Mouse (Mus musculus) WW6 (cell line): ENCODE measurements at regions not wholly inside any gene's neighbourhood (a gene's known extent, or its start where the extent isn't known, plus 50 kb on each side); places are given as distances from the start of the nearest gene placed in this dataset.

ENCODE experiments used
- DNase-seq: peaks from one replicate; pipeline ENCODE4 v3.0.0-alpha.2; 2013; ENCODE audit warnings: low read depth, low spot score

DNA sequence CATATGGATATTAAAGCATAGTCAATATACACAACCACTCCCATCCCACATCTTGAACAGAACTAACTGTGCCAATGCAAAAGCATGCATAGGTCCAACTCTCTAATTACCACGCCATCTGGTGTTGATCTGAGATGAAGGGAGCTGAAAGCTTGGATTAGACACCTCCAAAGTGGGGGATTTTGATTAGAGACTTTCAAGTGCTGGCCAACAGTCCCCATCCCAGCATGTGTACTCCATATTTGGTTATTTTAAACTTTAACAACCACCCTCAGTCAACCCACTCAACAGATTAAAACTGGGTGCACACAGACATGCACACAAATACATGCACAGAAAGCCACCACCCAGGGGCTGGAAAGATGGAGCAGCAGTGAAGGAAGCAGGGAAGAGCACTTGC, 366.9 kb upstream of the Intu start:
- no peak for DNase-seq

DNA sequence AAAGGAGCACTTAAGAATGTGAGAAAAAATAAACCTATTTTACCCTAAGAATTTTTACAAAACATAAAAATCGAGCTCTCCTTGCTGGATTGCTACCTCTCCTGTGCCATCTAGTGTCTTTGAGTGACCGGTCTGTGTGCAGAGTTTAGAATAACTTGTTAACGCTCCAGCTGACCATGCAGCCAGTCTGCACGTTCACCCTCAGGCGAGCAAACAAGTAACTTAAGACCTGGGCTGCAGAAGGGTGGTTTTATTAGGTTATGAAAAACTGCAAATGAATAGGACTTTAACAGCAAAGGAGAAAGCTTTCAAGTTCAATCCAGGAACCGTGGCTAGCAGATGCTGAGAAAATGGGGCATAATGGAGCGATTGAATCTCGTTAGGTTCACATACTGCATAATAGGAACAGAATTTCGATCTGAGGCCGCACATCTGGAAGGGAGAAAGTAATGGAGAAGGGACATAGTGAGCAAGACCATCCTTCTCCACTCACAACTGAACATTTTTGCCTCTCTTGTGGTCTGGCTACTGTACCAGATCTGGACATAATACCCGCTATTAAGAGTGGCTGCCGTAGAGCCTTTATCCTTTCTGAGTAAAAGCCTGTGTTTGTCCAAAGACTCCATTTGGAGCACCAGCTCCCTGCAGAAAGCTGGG, 363.0 kb upstream of the Intu start:
- DNase-seq: no peak

DNA sequence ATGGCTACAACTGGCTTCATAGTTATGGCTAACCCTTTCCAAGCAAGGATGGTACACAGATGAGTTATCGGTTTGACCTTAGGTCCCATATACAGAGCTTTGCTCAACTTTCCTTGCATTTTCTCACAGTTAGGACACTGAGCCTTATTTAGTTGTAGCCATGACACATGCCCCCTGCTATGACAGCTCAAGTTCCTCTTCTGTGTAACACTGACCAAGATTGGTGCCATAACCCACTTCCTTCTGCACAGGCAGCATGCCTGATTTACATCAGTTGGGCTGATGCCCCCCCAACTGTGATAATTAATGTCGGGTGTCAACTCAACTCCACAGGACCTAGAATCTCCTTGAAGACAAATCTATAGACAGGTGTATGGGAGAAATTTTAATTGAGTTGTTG, 361.5 kb upstream of the Intu start:
- DNase-seq: no peak

DNA sequence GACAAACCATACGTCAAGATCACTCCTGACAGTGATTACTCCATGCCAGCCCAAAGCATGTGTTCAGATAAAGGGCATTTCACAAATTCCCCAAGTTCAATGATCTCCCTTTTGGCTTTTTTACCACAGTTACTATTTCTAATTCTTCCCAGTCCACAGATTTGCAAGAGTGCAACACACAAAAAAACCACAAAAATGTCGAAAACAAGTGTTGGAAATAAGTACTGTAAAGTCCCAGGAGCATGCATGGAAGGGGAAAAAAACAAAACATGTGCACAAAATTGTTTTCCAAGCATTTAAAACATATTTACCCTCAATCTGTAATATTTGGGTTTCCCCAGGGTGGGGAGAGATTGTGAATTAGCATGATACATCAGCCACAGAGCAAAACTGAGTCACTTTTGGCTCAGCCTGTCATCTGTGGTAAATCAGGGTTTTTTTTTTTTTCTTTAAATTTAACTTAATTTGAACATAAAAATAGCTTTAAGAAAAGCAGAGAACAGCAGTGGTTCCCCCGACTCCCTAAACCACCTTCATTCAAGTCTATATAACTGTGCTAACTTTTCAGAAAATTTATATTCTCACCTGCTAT, 351.3 kb upstream of the Intu start:
- DNase-seq: no peak

DNA sequence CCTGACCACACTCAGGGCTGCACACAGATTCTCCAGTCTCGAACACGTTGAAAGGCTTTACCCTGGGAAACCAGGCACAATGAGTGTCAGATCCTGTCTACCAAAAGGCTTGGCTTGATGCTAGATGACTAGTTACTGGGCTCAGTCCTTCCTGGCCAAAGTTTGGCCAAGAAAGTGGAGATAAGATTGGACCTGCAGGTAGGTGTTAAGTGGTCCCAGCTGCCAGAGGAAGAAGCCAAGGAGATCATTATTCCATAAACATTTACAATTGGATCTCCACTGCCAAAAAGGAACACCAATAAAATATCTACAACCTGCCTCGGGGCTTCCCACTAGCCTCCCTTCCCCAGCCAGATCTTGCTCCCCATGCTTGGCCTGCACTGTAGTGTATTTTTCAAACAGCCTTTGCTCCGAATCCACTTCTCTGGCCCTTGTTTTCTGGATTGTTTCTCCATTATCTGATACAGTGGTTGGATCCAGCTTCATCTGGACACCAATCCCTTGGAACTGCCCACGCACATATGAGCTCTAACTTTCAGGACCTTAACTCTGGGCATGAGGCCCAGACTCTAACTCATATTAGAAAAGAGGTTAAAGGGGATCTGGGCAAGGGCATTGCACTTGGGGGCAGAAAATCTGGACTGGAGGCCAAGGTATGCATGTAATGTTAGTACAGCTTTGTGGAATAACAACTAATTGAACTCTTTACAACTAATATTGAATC, 345.3 kb upstream of the Intu start:
- DNase-seq: no peak

DNA sequence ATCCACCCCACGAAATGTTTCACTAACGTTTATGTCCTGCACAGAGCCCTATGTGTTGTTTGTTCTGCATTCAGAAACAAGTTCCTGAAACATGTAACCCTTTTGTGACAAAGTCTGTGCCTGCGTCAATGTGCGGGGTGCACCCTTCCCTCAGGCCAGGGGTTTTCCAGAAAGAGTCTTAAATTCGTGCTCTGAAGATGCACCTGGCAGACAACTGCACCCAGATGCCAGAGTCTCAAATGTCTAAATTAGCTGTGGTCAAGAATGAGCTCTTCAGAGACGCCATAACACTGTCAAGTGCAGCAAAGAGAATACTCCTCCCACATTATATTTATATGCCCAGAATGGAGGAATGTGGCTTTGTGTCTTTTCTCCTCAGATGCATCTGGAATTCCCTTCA, 341.6 kb upstream of the Intu start:
- DNase-seq: no peak

DNA sequence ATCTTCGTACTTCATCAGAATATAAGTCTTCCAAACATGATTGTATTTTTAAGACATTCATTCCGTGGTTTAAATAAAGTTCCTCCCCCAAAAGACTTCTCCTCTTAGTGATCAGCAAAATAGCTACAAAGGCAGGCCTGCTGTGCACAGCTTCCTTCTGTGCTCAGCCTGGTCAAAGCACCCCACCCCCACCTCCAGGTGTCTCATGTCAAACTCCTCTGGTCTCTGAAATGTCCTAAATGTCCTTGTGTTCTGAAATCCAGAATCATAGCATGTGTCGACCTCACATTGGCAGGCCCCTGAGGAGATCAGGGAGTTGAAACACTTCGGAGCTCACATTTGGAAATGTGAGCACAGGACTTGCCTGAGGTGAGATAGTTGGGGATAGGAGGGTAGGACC, 341.1 kb upstream of the Intu start:
- no peak for DNase-seq

DNA sequence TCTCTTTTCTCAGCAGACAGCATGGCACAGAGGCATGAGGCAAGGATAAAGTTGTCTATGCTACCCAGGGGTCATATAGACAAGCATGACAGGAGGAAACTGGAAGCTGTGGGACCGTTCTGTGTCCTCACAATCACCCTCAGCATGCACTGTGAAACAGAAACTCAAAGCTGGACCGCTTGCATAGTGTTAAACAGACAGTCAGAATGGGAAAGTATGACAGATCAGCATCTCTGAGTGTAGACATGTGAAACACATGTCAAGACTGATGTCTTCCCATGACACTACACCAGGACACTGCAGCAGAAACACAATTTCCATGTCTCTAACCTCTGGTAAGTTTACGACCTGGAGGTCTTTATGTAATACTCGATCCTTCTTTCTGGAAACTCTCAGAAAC, 330.9 kb upstream of the Intu start:
- DNase-seq: no peak

DNA sequence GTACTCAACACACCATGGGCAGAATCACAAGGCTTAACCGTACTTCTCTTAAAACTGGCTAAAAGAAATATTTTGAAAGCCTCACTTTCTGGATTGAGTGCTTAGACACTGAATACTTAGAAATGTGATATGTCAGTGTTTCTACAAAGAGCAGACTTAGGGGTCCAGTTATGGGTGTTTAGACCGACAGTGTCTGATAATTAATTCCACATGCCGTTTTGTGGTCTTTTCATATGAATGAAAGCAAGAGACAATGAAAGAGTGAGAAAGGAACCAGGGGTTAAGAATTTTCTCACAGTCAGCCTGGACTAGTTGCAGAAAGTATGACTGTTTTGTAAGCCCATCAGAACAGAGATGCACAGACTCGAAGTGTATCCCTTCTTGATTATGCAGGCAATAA, 324.8 kb upstream of the Intu start:
- DNase-seq: no peak

DNA sequence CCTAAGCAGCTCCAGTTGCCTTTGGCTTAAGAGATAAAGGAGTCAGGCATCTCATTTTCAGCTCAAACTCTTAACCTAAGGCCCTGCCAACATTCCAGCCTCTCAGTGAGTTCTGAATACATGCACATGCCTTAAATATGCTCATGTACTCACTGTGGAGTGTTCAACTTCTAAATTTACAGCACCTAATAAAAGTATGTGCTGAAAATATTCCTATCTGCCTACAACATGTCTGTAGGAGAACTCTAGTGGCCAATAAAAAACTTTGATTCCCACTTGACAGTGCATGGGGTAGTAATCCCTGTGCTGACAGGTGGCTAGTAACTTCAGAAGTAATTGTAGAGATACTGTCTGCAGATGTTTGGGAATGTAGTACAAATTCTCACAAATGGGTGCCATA, 319.3 kb upstream of the Intu start:
- no peak for DNase-seq

DNA sequence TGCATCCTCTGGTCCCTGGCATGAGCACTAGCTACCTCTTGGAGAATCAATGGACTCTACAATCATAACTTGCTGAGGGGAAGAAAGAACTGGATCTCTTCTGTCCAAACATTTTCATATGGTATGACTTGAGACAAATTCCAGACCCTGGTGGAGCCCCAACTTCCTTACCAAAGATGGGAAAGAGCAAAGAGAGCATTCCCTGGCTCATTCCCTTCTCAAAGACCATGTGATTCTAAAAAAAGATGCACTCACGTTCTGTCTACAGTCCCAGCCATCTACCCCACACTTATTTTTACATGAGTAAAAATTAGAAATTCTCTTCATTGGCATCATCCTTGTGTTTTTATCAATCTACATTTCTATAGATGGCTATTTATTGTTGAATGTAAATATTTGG, 304.3 kb upstream of the Intu start:
- DNase-seq: no peak

DNA sequence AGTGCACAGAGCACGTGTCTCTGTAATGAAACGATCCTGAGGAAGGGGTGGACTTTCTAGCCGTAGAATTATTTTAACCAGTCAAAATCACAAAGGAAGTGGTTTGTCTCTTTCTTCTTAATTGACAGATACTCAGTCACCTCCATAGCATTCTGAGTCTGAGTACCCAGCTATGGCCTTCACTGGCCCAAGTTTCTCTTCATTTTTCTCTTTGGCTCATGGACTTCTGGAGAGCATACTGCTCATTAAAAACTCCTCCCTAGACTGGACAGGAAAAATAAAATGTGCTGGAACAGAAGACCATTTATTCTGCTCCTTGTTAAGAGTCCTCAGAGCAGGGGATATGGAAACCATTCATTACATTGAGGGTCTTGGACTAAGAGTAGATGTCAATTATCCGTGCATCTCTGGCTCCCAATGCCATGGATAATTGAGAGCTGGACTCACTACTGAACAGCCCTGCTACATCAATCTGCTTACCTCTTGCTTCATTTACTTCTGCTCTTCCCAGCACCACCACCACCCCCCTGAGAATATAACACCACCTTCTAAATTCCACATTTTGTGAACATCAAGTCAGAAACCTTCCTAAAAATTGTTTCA, 287.5 kb upstream of the Intu start:
- DNase-seq: no peak

DNA sequence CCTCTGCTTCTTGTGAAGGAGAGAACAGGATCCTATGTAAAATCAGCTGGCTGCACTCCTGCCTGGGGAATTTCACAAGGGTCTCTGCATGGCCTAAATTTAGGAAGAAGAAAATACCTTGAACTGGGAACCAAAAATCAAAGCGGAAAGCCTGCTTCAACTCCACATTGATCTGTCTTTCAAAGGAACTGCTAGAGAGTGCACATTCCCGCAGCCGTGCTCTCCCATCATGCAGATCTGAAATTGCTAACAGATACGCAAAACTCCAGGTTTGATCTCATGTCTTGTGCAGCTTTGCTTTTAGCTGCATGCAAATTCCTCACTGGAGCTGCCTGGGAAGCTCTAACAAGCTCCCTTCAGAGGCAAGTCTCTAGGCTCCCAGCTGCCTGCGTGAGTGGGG, 276.7 kb upstream of the Intu start:
- DNase-seq: no peak

DNA sequence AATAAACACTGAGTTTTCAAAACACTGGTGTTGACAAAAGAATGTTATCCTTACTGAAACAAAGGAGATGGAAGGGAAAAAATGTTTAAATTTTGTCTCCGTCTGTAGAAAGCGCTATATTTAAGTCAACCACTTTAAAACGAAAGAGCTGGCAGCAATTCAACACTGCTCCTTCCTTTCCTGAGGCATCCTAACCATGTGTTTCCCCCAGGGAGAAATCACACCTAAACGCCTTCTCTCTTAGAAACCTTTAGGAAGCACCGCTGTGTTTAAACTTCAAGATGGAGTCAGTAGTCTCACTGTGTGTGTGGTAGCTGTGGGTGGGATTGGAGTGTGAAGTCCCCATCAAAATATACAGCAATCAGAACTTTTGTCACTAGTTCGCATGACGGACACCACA, 268.6 kb upstream of the Intu start:
- no peak for DNase-seq

DNA sequence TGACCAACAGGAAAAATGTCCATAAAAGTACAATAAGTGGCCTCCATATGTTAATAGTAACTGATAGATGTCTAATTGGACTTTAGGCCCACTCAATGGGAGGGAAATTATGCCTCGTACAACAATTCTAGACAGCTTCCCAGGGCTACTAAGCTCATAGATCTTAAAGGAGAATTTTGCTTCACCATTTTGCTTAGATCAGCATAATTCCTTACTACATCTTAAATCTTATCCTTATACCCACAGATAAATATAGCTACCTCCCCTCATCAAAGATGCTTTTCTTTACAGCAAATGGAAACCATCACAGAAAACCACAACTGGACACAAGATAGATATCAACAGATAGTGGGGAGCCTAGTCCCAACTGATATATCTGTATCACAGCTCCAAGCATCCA, 263.6 kb upstream of the Intu start:
- DNase-seq: no peak

DNA sequence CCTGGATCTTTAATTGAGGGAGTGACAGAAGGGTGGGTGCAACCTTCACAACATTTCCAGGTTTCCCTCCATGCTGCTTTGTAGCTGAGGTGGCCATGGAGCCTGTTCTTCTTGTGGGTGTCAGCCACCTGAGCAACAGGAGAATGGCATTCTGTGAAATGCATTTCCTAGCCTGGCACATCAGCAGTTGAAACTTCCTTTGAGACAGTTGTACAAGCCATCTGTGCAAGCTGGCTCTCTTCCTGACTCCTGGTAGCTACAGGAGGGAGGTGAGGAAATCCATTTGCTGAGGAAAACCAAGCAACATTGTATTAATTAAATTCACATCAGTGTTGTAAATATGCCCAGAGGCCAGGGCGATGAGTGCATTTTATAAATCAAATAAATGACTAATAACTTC, 248.2 kb upstream of the Intu start:
- DNase-seq: no peak

DNA sequence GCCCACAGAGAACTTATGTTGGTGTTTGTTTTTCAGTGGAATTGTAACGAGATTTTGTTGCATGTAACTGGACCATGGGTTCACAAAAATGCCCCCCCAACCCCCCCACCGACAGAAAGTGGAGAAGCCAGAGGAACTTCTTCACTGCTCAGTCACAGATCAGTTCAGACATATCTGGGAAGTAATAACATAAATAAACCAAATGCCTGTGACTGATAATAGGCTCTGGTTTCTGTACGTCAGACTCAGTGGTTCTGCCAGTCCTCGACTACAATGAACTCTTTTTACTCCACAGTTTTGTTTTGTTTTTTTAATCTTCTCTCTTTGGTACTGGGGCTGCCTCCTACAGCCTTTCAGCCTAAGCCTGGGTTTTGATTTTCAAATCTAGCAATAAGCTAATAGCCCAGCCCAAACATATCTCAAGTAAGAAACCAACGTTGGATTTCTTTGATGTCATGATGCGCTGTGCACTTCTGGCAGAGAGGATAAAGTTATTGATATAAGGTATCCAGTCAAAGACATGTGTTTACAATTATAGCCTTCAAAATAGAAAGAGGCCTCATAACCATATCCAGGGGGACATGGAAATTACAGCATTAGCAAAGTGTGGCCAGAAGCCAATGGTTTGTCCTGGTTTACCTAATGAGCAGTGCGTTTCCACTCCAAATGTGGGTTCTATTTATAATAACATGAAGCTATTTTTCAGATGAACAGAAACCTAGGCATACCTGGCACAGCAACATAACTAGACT, 244.0 kb upstream of the Intu start:
- no peak for DNase-seq

DNA sequence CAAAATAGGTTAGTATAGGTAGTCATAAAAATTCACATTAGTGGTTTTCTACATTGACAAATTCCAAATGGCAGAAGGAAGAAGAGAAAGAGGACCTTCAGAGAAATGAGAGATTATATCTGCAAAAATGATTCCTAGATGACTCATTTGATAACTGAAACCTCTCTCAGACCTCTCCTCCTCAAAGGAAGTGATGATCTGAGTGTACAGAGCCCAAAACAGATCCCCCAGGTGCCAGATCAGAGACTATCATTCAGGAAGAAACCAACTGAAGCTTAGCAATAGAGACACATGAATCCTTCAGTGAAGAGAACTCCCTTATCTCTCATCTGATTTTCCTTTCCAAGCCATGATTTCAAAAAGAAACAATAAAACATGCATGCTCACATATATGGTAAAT, 234.0 kb upstream of the Intu start:
- DNase-seq: no peak

DNA sequence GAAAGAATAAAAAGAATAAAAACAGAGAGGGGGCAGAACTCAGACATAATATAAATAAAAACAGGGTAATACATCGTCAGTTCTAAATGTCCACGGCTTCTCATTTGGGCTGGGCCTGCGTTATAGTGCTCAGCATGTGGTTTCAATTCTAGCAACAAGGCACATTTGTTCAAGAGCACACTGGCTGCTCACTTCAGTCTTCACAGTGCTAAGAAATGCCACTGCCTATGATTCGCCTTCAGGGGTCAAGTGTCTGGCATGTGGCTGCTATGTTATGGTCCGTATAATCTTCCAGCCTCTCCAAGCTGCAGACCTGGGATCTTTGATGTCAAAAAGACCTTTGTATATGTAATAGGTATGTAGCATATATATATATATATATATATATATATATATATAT, 210.8 kb upstream of the Intu start:
- no peak for DNase-seq

DNA sequence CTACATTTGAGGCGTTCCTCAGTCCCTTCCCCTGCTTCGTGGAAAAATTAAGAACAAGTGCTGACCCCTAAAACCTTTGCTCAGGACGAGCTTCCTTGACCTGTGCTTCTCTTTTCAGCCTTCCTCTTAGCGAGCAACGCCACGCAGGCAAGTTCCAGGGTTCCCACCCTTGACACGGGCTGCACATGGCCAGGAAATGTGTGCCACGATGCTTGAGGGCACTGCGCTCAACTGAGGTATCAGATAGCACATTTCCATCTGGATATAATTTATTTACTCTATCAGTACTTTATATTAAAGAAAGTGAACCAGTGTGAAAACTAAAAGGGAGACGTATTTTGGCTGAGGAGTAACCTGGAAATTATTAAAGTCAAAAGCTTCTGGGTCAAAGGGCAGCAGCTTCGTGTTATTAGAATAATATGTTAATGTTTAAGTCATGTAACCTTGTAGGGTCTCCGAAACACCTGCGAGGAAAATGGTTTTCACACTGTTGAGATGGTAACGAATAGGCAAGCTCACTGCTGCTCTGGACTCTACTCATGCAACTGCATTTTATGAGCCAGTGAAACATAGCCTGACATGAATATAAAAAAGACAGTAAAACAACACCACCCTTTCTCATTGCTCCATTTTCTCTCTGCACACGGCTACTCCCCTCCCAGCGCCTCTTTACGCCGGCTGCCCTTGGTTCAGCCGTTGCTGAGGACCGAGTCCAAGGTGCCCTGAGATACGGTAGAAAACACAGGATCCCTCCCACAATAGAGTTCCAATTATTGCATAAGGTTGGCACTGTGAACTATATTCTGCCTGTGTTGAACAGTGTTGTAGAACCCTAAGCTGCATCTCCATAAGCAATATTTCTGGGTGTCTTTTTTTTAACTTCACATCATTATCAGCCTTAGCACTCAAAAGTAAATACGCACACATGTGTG, 204.9 kb upstream of the Intu start:
- DNase-seq: no peak

DNA sequence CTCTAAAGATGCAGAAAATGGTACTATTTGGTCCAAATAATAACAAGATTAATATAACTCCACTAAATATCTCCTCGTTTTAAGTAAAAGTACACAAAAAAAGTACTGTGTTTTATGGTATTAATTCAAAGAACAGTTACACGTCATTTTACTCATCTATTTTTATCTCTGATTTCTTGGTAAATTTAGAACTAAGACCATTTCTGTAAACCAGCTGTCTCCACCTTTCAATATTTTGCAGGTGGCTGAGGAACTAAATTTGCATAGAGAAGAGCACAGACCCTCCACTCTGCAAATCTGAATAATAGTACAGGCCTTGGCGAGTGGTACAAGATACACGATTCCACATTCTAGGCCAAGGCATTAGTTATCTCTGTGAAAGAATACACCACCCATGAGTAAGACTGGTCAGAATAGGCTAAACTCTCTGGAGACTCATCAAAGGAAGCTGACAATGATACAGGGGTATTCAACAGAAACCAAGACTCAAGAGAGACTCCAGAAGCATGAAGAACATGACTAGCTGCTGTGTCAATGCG, 191.5 kb upstream of the Intu start:
- no peak for DNase-seq
